Mouse (Mus musculus) adrenal gland (tissue): ENCODE measurements around the gene Cd200r4.
"Not testable (repeated sequence)": the region's sequence is repeated elsewhere in the genome, so short reads cannot be mapped to it uniquely, and the experiment has no call there.

Experiments used
- intact Hi-C: fragments of 180-260 bp; cut with DNase I; formaldehyde crosslinking; loops from one replicate; pipeline ENCODE4 v1.15.1; 2025
- long read RNA-seq, 2 experiments: library from polyadenylated mRNA; unstranded; transcript quantifications; one replicate each; pipeline ENCODE4 v2.0.0; 2020; ENCODE audit warnings: borderline replicate concordance in 1 of 2; ENCODE audit not compliant: insufficient replicate concordance in 1 of 2

Cd200r4 gene
- long read RNA-seq, experiment 1: 0 reads
- long read RNA-seq, experiment 2: 0 reads

DNA sequence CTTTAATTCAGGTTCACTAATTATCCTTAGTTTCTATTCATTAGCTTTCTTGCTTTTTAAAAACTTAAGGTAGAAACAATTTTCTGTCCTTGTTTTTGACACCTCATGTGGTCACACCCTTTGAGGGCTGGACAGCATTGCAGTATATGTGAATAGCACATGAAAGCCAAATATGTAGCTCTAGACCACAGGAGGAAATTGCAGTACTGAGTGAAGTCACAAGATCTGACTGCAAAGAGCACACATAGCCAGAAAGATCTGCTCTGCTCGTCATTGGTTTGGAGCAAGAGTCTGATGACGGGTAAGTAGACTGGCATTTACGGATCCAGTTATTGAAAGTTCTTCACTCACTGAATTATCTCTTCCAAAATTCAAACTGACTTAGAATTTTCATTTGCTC, at the start of gene Cd200r4:
TSS of gene Cd200r4 (plus strand) at position 190 of the 400 bp plus-strand sequence.
- intact Hi-C loops: no loop called here

DNA sequence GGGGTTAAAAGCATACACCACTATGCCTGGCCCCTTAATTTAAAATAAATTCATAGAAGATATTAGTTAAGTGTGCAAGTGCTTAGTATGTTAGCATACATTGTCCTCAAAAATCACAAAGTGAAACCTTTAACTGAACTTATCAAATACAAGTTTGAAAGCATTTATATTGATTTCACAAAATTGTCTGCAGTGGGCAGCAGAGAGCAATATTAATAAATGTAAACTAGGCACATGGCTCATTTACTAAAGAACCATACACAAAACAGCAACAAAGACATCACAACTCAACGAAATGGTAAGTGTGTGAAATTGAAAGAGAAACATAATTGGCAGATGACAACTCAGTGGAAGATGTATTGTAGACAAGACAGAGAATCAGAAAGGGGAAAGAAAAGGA, 49.7 kb upstream of the Cd200r4 start:
- intact Hi-C loops: loop anchor here (10.0 kb wide), 1 partner anchor 363 kb away; no protein-coding TSS in a partner anchor

DNA sequence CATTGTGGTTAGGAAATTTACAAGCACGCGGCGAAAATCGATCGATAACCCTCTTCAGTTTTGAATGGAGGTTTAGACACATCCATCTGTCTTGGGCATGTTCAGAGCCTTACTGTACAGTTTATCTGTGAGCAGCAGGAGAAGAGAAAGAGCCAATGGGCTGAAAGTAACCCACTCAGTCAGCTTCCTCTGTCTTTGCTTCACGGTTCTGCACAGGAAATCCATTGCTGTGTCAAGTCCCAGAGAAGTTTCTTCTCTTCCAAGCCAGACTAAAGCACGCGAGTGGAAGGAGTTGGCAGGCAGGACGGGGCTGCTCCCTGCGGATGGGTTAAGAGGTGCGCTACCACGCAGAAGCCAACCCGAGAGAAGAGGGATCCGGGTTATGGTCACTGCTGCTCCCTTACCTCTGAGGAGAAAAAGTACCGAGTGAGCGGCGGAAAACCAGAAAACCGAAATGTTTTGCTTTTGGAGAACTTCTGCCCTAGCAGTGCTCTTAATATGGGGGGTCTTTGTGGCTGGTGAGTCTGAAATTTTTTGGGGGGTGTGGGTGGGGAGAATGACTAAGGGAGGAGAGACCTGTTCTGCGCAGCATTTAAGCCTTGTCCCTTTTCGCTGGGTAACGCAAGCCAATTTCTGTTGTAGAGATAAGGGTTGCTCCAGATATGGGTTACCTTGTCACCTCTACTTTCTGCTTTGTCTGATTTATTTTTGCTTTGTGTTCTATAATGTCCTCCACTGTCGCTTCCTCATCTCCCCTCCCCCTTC, 45.8 kb upstream of the Cd200r4 start, which contains the start of gene Cd200r1:
TSS of gene Cd200r1 (plus strand) at position 182 of the 765 bp plus-strand sequence.
- intact Hi-C loops: loop anchor here (5.0 to 10.0 kb wide), 2 partner anchors 257 to 359 kb away; no protein-coding TSS in a partner anchor

- intact Hi-C loops: loop anchor here (5.0 to 10.0 kb wide), 2 partner anchors 256 to 358 kb away; no protein-coding TSS in a partner anchor
Observed at GRCm38 (mm10) chr16:44766320-44766892, 45.1 kb upstream of the Cd200r4 start.

DNA sequence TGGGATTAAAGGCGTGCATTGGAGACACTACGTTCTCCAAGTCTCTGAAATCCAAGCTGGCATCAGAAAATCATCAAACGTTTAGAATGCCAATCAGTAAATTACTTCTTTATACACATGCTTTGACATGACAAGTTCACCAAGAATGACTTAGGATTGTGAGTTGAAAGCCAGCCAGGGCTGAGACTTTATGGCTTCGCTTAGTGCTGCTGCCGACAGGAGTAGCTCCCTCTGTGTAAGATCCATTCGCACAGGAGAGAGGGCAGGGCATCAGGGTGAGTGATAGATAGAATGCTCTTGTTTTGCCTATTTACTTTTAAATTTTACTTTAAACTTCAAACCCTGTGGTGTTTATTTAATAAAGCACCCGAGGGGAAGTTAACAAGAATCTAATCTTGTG, 44.0 kb upstream of the Cd200r4 start:
- intact Hi-C loops: loop anchor here (5.0 to 10.0 kb wide), 2 partner anchors 255 to 357 kb away; no protein-coding TSS in a partner anchor

GRCm38 (mm10) chr16:44767967-44768366, 43.6 kb upstream of the Cd200r4 start:
- intact Hi-C loops: loop anchor here (5.0 to 10.0 kb wide), 2 partner anchors 254 to 357 kb away; no protein-coding TSS in a partner anchor

DNA sequence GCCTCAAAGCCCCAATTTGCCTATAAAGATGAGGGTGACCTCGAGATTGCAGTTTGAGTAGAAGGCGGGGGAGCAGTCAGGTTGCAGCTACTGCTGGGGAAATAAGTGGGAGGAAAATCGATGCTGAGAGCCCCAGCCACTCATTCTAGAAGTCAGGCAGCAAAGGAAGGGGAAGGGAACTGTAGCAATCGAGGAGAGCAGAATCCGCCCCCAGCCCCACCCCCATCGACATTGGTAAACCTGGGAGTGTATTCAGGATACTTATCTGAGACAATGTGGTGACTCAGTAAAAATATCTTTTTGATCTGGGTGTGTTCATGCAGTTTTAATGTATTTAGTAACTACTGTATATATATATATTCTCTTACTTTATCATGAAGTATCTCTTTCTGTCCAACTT, 39.0 kb upstream of the Cd200r4 start:
- intact Hi-C loops: no loop called here

GRCm38 (mm10) chr16:44773673-44774072, 37.9 kb upstream of the Cd200r4 start:
- intact Hi-C loops: no loop called here

DNA sequence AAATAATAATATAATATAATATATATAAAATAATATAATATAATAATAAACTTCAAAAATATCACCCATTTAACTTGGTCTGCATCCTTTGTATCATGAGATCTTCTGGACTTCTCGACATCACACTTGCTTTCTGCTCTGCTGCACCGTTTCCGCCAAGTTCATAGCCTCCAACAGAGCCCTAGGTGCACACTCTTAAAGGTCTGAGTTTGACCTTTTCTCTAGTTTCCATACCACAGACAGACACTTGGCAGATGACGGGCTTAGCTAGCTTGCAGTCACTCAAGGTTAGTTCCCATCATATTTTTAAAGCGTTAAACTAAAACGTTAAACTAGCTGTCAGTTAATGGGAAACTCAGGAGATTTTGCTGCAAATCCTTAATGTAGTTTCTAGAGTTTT, 37.3 kb upstream of the Cd200r4 start:
- intact Hi-C loops: no loop called here

- intact Hi-C loops: no loop called here
Observed at GRCm38 (mm10) chr16:44778538-44779147, 32.9 kb upstream of the Cd200r4 start.

DNA sequence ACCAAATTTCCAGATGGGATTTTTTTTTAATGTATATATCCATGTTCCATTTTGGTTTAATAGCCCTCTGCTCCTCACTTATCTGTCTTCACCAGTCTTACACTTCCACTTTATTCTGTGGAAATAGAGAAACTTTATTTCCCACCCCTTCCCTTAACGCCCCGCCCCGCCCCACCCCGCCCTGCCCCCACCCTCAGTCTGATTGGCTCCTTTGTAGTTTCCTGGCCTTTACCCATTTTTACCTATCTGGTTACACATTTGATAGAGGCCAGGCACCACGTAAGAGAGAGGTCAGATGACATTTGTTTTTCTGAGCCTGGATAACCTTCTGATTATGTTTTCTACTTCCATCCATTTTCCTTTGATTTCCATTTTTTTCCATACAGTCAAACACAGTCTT, 32.0 kb upstream of the Cd200r4 start:
- intact Hi-C loops: no loop called here

DNA sequence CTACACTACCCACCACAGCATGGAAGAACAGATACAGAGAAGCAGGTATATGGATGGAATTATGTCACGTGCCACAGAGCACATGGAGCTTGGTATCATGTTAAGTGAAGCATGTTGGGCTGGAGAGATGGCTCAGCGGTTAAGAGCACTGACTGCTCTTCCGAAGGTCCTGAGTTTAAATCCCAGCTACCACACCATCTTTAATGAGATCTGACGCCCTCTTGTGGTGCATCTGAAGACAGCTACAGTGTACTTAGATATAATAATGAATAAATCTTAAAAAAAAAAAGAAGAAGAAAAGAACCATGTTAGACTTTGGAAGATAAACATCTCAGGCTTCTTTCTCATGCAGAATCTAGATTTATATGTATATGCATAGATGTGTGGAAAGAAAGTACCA, 30.8 kb upstream of the Cd200r4 start:
- intact Hi-C loops: no loop called here

DNA sequence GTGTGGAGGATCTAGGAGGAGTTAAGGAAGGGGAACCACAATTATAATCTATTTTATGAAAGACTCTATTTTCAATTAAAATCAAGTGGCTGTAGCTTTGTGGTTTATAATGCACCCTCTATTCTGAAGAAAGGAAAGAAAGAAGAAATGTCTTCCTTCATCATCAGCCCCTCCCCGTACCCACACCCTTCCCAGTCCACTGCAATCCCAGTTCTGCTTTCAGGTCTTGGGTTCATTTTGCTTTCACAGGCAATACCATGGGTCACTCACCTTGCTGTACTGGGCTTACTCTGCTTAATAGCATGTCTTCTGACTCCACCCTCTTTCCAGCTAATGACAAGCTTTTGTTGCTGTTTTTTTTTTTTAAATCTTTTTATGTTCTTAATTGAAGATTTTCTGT, 24.6 kb upstream of the Cd200r4 start:
- intact Hi-C loops: no loop called here

DNA sequence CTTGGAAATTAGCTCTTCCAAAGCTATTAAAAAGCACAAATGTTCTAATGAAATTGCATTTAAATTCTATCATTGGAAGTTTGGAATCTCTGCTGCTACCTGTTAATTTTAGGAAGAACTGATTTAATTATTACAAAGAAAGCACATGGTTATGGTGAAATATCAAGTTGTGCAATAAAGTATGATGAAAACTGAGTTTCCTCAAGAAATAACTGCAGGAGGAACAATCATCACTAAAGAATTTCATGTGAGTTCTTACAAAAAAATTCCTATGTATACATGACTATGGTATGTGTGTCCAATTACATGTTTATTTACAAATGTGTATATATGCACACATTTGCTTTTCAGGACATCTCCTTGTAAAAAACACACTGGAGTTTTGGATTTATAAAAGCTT, 17.1 kb upstream of the Cd200r4 start:
- intact Hi-C loops: no loop called here

DNA sequence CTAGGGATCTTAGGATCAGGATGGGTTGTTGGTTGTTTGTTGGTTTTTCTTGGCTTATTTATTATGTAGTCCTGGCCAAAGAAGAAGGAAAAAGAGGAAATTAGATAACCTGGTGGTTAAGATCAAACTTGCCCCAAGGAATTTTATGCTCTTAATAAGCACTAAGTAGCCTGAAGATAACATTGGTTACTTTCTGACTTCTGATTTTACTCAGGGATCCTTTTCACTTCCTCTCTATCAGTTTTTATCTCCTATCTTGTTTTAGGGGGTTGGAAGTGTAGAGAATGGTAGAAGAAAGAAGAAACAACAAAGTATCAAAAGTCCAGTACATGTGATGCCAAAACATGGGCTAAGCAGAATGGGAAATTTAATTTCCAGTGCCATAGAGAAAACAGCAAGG, 5.6 kb upstream of the Cd200r4 start:
- intact Hi-C loops: no loop called here

DNA sequence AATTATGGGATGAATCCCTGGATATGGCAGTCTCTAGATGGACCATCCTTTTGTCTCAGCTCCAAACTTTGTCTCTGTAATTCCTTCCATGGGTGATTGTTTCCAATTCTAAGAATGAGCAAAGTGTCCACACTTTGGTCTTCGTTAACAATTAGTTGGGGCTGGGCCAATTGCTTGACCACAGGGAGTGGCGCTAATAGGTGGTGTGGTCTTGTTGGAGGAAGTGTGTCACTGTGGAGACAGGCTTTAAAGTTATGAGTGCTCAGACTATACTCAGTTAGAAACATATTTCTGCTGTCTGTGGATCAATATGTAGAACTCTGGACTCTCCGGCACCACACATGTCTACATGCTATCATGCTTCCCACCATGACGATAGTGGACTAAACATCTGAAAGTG, 1.3 kb upstream of the Cd200r4 start:
- intact Hi-C loops: not testable (repeated sequence)

GRCm38 (mm10) chr16:44812468-44813065, 1.0 kb downstream of the Cd200r4 start:
- intact Hi-C loops: no loop called here

DNA sequence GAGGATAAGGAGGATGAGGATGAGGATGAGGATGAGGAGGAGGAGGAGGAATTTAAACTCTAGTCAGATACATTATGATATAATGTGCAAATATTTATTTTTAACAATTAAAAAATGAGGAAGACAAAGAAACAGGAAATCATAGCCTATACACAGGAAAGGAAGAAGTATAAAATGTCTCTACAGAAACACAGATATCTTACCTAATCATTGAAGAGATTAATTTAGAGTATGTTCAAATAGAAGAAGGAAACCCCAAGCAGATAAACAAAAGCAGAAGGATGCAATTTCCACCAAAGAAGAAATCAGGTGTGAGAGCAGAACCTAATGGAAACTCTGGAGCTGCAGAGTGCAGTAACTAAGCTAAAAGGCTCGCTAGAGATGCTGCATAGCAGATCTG, 6.5 kb downstream of the Cd200r4 start:
- intact Hi-C loops: no loop called here

DNA sequence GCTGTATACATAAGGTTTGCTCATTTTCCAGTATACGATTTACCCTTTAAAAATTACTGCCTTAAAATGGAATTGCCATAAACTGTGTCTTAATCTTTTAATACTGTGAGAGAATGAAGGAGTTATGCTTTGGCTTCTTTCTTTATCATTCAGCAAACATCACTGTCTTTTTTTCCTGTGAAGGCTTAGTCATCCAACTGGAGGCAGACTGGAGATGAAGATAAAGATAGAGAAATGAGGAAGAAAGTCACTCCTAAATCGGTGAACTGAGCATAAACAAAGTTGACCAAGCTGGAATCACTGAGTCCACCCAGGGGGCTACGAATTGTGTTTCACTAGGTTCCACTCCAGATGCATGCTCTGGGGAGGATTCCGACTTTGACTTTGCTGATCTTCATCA, 9.0 kb downstream of the Cd200r4 start:
- intact Hi-C loops: no loop called here

GRCm38 (mm10) chr16:44832286-44832685, 20.8 kb downstream of the Cd200r4 start:
- intact Hi-C loops: no loop called here

DNA sequence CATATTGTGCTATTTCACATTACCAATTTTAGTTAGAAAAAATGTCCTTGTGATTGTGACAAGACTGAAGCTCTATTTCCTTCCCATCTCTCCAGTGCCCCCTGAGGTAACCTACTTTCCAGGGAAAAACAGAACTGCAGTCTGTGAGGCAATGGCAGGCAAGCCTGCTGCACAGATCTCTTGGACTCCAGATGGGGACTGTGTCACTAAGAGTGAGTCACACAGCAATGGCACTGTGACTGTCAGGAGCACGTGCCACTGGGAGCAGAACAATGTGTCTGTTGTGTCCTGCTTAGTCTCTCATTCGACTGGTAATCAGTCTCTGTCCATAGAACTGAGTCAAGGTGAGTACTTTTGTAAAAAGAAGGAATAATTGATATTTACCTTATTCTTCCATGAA, 21.7 kb downstream of the Cd200r4 start:
- intact Hi-C loops: not testable (repeated sequence)

- intact Hi-C loops: no loop called here
Observed at GRCm38 (mm10) chr16:44866797-44867196, 55.3 kb downstream of the Cd200r4 start, which contains the start of gene Cd200r2. Gene Cd200r2, plus strand, starts transcription at chr16:44867097.
